Mouse (Mus musculus) erythroblast, embryonic 14.5 days (primary cell): ENCODE results near the gene Btbd6. TPM values are rescaled to one million over a fixed set of nuclear protein-coding genes. Genes with fewer than 3 reads are reported as not detected.

Experiments used
- H3K27me3 ChIP-seq: 2 replicates; pipeline ENCODE4 v1.6.1; 2012; ENCODE audit warnings: inconsistent platforms; ENCODE audit not compliant: control insufficient read depth
- H3K36me3 ChIP-seq: 2 replicates; pipeline ENCODE4 v1.6.1; 2012; ENCODE audit warnings: mild to moderate bottlenecking, inconsistent platforms; ENCODE audit not compliant: control insufficient read depth
- H3K4me1 ChIP-seq: 2 replicates; pipeline ENCODE4 v1.6.1; 2012; ENCODE audit warnings: inconsistent platforms; ENCODE audit not compliant: control insufficient read depth
- H3K4me3 ChIP-seq: replicated peaks from 2 replicates; pipeline ENCODE3; 2012; ENCODE audit warnings: moderate library complexity, mild to moderate bottlenecking, inconsistent platforms
- H3K9me3 ChIP-seq: 2 replicates; pipeline ENCODE4 v1.6.1; 2012; ENCODE audit warnings: low read length, inconsistent platforms, mixed read lengths; ENCODE audit not compliant: control insufficient read depth
- GATA1 ChIP-seq: IDR thresholded peaks from 2 replicates; pipeline ENCODE4 v1.6.1; 2012; ENCODE audit warnings: low read length, inconsistent platforms, mixed read lengths
- TAL1 ChIP-seq: IDR thresholded peaks from 3 replicates; pipeline ENCODE4 v1.6.1; 2012; ENCODE audit warnings: low read length, inconsistent platforms, mixed read lengths
- polyA plus RNA-seq: library from polyadenylated mRNA; stranded (reverse); fragments of >175 nt; gene quantifications from 2 replicates; pipeline ENCODE4 v1.2.3, GENCODE M21; 2012

The Btbd6 gene
- polyA plus RNA-seq, 1 experiment = 2.6 TPM

- H3K4me3 ChIP-seq = peak overlapping the region; percentile 87
- H3K9me3 ChIP-seq = peaks cover 3% of the 10 kb centered on the region
- TF ChIP-seq TAL1 = no peak
- TF ChIP-seq GATA1 = no peak
- H3K27me3 ChIP-seq = peaks cover 14% of the 10 kb centered on the region
- peaks cover 44% of the 10 kb centered on the region for H3K4me1 ChIP-seq
- peaks cover 37% of the 10 kb centered on the region for H3K36me3 ChIP-seq
Observed at GRCm38 (mm10) chr12:112999569-113000293, 23.4 kb downstream of the Btbd6 start.

GRCm38 (mm10) chr12:113000294-113001132 is 24.2 kb downstream of the Btbd6 start, which contains the start of gene Brf1:
Gene Brf1, minus strand, starts transcription at chr12:113000704.
- H3K36me3 ChIP-seq = peaks cover 29% of the 10 kb centered on the region
- peak within 1 kb of the TSS; percentile 87 for H3K4me3 ChIP-seq
- TF ChIP-seq GATA1 (no peak), TAL1 (no peak)
- peaks cover 39% of the 10 kb centered on the region for H3K4me1 ChIP-seq
- peaks cover 20% of the 10 kb centered on the region for H3K27me3 ChIP-seq
- peaks cover 3% of the 10 kb centered on the region for H3K9me3 ChIP-seq

- TF ChIP-seq TAL1 (no peak), GATA1 (no peak)
- Histone ChIP-seq H3K9me3 (no peaks in the 10 kb centered on the region), H3K4me3 (peak overlapping the region; percentile 87), H3K36me3 (peaks cover 23% of the 10 kb centered on the region), H3K27me3 (peaks cover 21% of the 10 kb centered on the region), H3K4me1 (peaks cover 39% of the 10 kb centered on the region)
Observed at GRCm38 (mm10) chr12:113001133-113001474, 24.8 kb downstream of the Btbd6 start.

- Histone ChIP-seq H3K4me3 (no peak overlapping the region), H3K36me3 (peaks cover 8% of the 10 kb centered on the region), H3K4me1 (peaks cover 30% of the 10 kb centered on the region), H3K27me3 (peaks cover 21% of the 10 kb centered on the region), H3K9me3 (no peaks in the 10 kb centered on the region)
- TF ChIP-seq TAL1 = no peak
- TF ChIP-seq GATA1 = no peak
Observed at GRCm38 (mm10) chr12:113002667-113003066, 26.4 kb downstream of the Btbd6 start.

GRCm38 (mm10) chr12:113004011-113004410 is 27.7 kb downstream of the Btbd6 start:
- Histone ChIP-seq H3K4me1 (peaks cover 18% of the 10 kb centered on the region), H3K4me3 (no peak overlapping the region), H3K9me3 (no peaks in the 10 kb centered on the region), H3K36me3 (no peaks in the 10 kb centered on the region), H3K27me3 (peaks cover 21% of the 10 kb centered on the region)
- TF ChIP-seq TAL1 (no peak), GATA1 (no peak)

GRCm38 (mm10) chr12:113004993-113005392 is 28.7 kb downstream of the Btbd6 start:
- Histone ChIP-seq H3K9me3 (no peaks in the 10 kb centered on the region), H3K4me3 (no peak overlapping the region), H3K27me3 (peaks cover 21% of the 10 kb centered on the region), H3K36me3 (no peaks in the 10 kb centered on the region), H3K4me1 (peaks cover 15% of the 10 kb centered on the region)
- TF ChIP-seq TAL1 = no peak
- no peak for TF ChIP-seq GATA1

GRCm38 (mm10) chr12:113011702-113012360 is 35.5 kb downstream of the Btbd6 start:
- TF ChIP-seq GATA1 = no peak
- TF ChIP-seq TAL1 = no peak
- Histone ChIP-seq H3K36me3 (peaks cover 9% of the 10 kb centered on the region), H3K27me3 (no peaks in the 10 kb centered on the region), H3K4me1 (peaks cover 40% of the 10 kb centered on the region), H3K4me3 (no peak overlapping the region), H3K9me3 (no peaks in the 10 kb centered on the region)

GRCm38 (mm10) chr12:113012443-113012842 is 36.2 kb downstream of the Btbd6 start:
- TF ChIP-seq GATA1 (no peak), TAL1 (no peak)
- peaks cover 45% of the 10 kb centered on the region for H3K4me1 ChIP-seq

GRCm38 (mm10) chr12:113013021-113013491 is 36.8 kb downstream of the Btbd6 start:
- Histone ChIP-seq H3K36me3 (peaks cover 17% of the 10 kb centered on the region), H3K9me3 (no peaks in the 10 kb centered on the region), H3K4me3 (peak overlapping the region; percentile 84), H3K4me1 (peaks cover 51% of the 10 kb centered on the region), H3K27me3 (no peaks in the 10 kb centered on the region)
- TF ChIP-seq TAL1 (no peak), GATA1 (no peak)

More at GRCm38 (mm10) chr12:113012443-113012842, 36.2 kb downstream of the Btbd6 start:
- Histone ChIP-seq H3K4me3 (no peak overlapping the region), H3K27me3 (no peaks in the 10 kb centered on the region), H3K9me3 (no peaks in the 10 kb centered on the region), H3K36me3 (peaks cover 13% of the 10 kb centered on the region)
